Mouse (Mus musculus) heart, postnatal 0 days (tissue): ENCODE data around the gene Mrpl39.

Source experiments
- CTCF ChIP-seq: IDR thresholded peaks from 2 replicates; pipeline ENCODE4 v1.5.1; 2016; ENCODE audit warnings: antibody characterized with exemption, control low read depth, low read depth
- EP300 ChIP-seq: IDR thresholded peaks from 2 replicates; pipeline ENCODE4 v1.6.1; 2016; ENCODE audit warnings: antibody characterized with exemption, low read depth

- TF ChIP-seq CTCF (no peak), EP300 (no peak)
These were observed 38.6 kb upstream of the Mrpl39 start, which contains the start of gene Jam2 for GRCm38 (mm10) chr16:84774003-84774703.
